Mouse (Mus musculus) heart, adult 2 months (tissue): ENCODE data around the gene Stam.

ENCODE experiments used
- EP300 ChIP-seq: fragments of 200-500 bp; IDR thresholded peaks from 2 replicates; pipeline ENCODE4 v1.6.1; 2011; ENCODE audit warnings: low read depth, low read length, control low read depth; ENCODE audit not compliant: insufficient read depth
- POLR2A ChIP-seq: fragments of 200-500 bp; IDR thresholded peaks from 2 replicates; pipeline ENCODE4 v1.6.1; 2011; ENCODE audit warnings: mild to moderate bottlenecking, low read depth, low read length, control low read depth; ENCODE audit not compliant: insufficient read depth

- TF ChIP-seq EP300 (no peak), POLR2A (no peak)
Measured at GRCm38 (mm10) chr2:14048381-14048780, 25.5 kb upstream of the Stam start.
